Comparison of ENCODE assay signal across 16 mouse cellular contexts in genomic region chr8:111818556-111818955, GRCm38 (mm10). TPM values are rescaled to one million over a fixed set of nuclear protein-coding genes. Genes with fewer than 3 reads are reported as not detected.
DNase-seq lines count a peak whose midpoint lies in the region; ATAC-seq lines count a peak whose summit lies in the region.
"Had no signal": no experiment of that assay in that cellular context is flagged by ENCODE, and none has a peak within 500 bp of the region (broad histone marks: within the 10 kb centered on the region; RNA-seq: fewer than 3 reads in every experiment).

No protein-coding gene starts in this region.

- no peak for DNase-seq in heart, adult 11 months
- DNase-seq in kidney, postnatal 14 days, result no peak
- peak; percentile 36 for DNase-seq in lung, postnatal 36 days
- DNase-seq in lung, postnatal 4 days, result no peak
- DNase-seq: adrenal gland, adult 8-10 months; B cell, adult 2 months; cerebellum, adult 18-20 months; thymus, postnatal 14 days had no signal

- H3K27ac ChIP-seq in heart, embryonic 12.5 days (ENCODE audit: poor library complexity, severe bottlenecking), result peak overlapping the region; percentile 42; the same call in 1 of the 2 replicates
- 0 out of 2 replicates have a peak overlapping the region, but pooled peaks have one; percentile 30 for H3K27ac ChIP-seq in kidney, embryonic 16.5 days (ENCODE audit: low read length)
- H3K27ac ChIP-seq in stomach, embryonic 16.5 days (ENCODE audit: low read length), result peak overlapping the region; percentile 11
- H3K27ac ChIP-seq: hindbrain, embryonic 14.5 days; intestine, embryonic 15.5 days; macrophage; neural tube, embryonic 12.5 days had no signal

- no peak overlapping the region for H3K4me2 ChIP-seq in heart, embryonic 12.5 days
- H3K4me2 ChIP-seq in kidney, embryonic 16.5 days (replicated peaks; ENCODE audit: low read depth, low read length), result no peak overlapping the region
- no peak overlapping the region for H3K4me2 ChIP-seq in stomach, embryonic 16.5 days (ENCODE audit: low read depth, low read length)
- H3K4me2 ChIP-seq: hindbrain, embryonic 14.5 days; intestine, embryonic 15.5 days; midbrain, embryonic 11.5 days; neural tube, embryonic 12.5 days had no signal

- 87% methylated on average over 3 of the region's 3 CpGs for WGBS in heart, embryonic 12.5 days
- WGBS in kidney, embryonic 16.5 days, result 92% methylated on average over 3 of the region's 3 CpGs
- WGBS in stomach, embryonic 16.5 days, result 88% methylated on average over 3 of the region's 3 CpGs

- H3K4me1 ChIP-seq in heart, embryonic 12.5 days (replicated peaks), result peaks cover 19% of the 10 kb centered on the region
- no peaks in the 10 kb centered on the region for H3K4me1 ChIP-seq in kidney, embryonic 16.5 days (ENCODE audit: insufficient read depth, low read length)
- H3K4me1 ChIP-seq in stomach, embryonic 16.5 days (ENCODE audit: control insufficient read depth, insufficient read depth, low read length), result no peaks in the 10 kb centered on the region
- H3K4me1 ChIP-seq: intestine, embryonic 15.5 days; neural tube, embryonic 12.5 days had no signal

- H3K36me3 ChIP-seq in heart, embryonic 12.5 days, result peaks cover 46% of the 10 kb centered on the region
- peaks cover 25% of the 10 kb centered on the region for H3K36me3 ChIP-seq in kidney, embryonic 16.5 days (ENCODE audit: insufficient read depth, low read length)
- peaks cover 5% of the 10 kb centered on the region for H3K36me3 ChIP-seq in stomach, embryonic 16.5 days (ENCODE audit: control insufficient read depth, insufficient read depth, low read length)
- H3K36me3 ChIP-seq: intestine, embryonic 15.5 days had no signal

- no peaks in the 10 kb centered on the region for H3K9me3 ChIP-seq in heart, embryonic 12.5 days (replicated peaks)
- no peaks in the 10 kb centered on the region for H3K9me3 ChIP-seq in kidney, embryonic 16.5 days (ENCODE audit: low read length)
- no peaks in the 10 kb centered on the region for H3K9me3 ChIP-seq in stomach, embryonic 16.5 days (replicated peaks; ENCODE audit: control insufficient read depth, low read length)
- H3K9me3 ChIP-seq: intestine, embryonic 15.5 days; neural tube, embryonic 12.5 days had no signal

- no peaks in the 10 kb centered on the region for H3K27me3 ChIP-seq in heart, embryonic 12.5 days (replicated peaks)
- no peaks in the 10 kb centered on the region for H3K27me3 ChIP-seq in kidney, embryonic 16.5 days (ENCODE audit: insufficient read depth, low read length)
- no peaks in the 10 kb centered on the region for H3K27me3 ChIP-seq in stomach, embryonic 16.5 days (ENCODE audit: control insufficient read depth, insufficient read depth, low read length)
- H3K27me3 ChIP-seq: intestine, embryonic 15.5 days; neural tube, embryonic 12.5 days had no signal

- no peak overlapping the region for H3K9ac ChIP-seq in heart, embryonic 12.5 days
- H3K9ac ChIP-seq in kidney, embryonic 16.5 days (replicated peaks; ENCODE audit: low read length), result no peak overlapping the region
- H3K9ac ChIP-seq in stomach, embryonic 16.5 days (ENCODE audit: low read length), result no peak overlapping the region
- H3K9ac ChIP-seq: hindbrain, embryonic 14.5 days; intestine, embryonic 15.5 days; neural tube, embryonic 12.5 days had no signal

- no peak overlapping the region for H3K4me3 ChIP-seq in heart, embryonic 12.5 days
- no peak overlapping the region for H3K4me3 ChIP-seq in kidney, embryonic 16.5 days (ENCODE audit: low read length)
- no peak overlapping the region for H3K4me3 ChIP-seq in stomach, embryonic 16.5 days (replicated peaks; ENCODE audit: low read length)
- H3K4me3 ChIP-seq: intestine, embryonic 15.5 days; neural tube, embryonic 12.5 days had no signal

- ATAC-seq in heart, embryonic 12.5 days (ENCODE audit: insufficient number of reproducible peaks, low FRiP score), result no peak
- no peak for ATAC-seq in kidney, embryonic 16.5 days (ENCODE audit: low FRiP score, low TSS enrichment)
- ATAC-seq in stomach, embryonic 16.5 days (ENCODE audit: insufficient read depth, low FRiP score), result no peak
- ATAC-seq: intestine, embryonic 15.5 days had no signal

RNA-seq across cellular contexts. Expression of gene Cfdp1, which starts 35.5 kb away (rescaled TPM):
- polyA plus RNA-seq in heart, embryonic 12.5 days (2016; fragmentation: Nextera tagmentation; extraction: Ambion mirVana), result 144 and 149 TPM in 2 replicates
- polyA plus RNA-seq in kidney, embryonic 16.5 days (2015; fragmentation: Nextera tagmentation; extraction: Ambion mirVana), result 220 and 232 TPM in 2 replicates
- polyA plus RNA-seq in stomach, embryonic 16.5 days (2015; fragmentation: Nextera tagmentation; extraction: Ambion mirVana), result 179 and 197 TPM in 2 replicates

RNA-seq across cellular contexts. Expression of gene Tmem170, which starts 58.0 kb away (rescaled TPM):
- polyA plus RNA-seq in heart, embryonic 12.5 days (2016; fragmentation: Nextera tagmentation; extraction: Ambion mirVana), result 4.4 and 4.8 TPM in 2 replicates
- polyA plus RNA-seq in kidney, embryonic 16.5 days (2015; fragmentation: Nextera tagmentation; extraction: Ambion mirVana), result 10.6 and 13.7 TPM in 2 replicates
- 9.5 and 10.6 TPM in 2 replicates for polyA plus RNA-seq in stomach, embryonic 16.5 days (2015; fragmentation: Nextera tagmentation; extraction: Ambion mirVana)
